Mouse (Mus musculus) G1E (cell line): Measurements from ENCODE around the gene Col9a1. TPM values are rescaled to one million over a fixed set of nuclear protein-coding genes. Genes with fewer than 3 reads are reported as not detected.

Experiments
- ATAC-seq: 2 replicates; pipeline ENCODE4 v1.8.0; 2016; ENCODE audit warnings: mild to moderate bottlenecking; ENCODE audit not compliant: insufficient number of reproducible peaks, poor library complexity, low FRiP score, severe bottlenecking; ENCODE audit errors: extremely low read depth
- DNase-seq: peaks from one replicate; pipeline ENCODE4 v3.0.0; 2012; ENCODE audit warnings: low spot score
- H3K27me3 ChIP-seq: 2 replicates; pipeline ENCODE4 v1.6.1; 2012; ENCODE audit warnings: mild to moderate bottlenecking, low read length, inconsistent platforms; ENCODE audit not compliant: insufficient read depth
- H3K36me3 ChIP-seq: replicated peaks from 2 replicates; pipeline ENCODE3; 2012; ENCODE audit warnings: mild to moderate bottlenecking, inconsistent platforms
- H3K4me1 ChIP-seq: 2 replicates; pipeline ENCODE4 v1.6.1; 2012; ENCODE audit warnings: low read depth, low read length, inconsistent platforms, mixed read lengths; ENCODE audit not compliant: insufficient read depth
- H3K4me3 ChIP-seq: 2 replicates; pipeline ENCODE4 v1.5.1; 2012; ENCODE audit warnings: low read depth, mild to moderate bottlenecking, inconsistent platforms, low read length, moderate library complexity, mixed read lengths
- H3K9me3 ChIP-seq: replicated peaks from 2 replicates; pipeline ENCODE4 v1.6.1; 2012; ENCODE audit warnings: inconsistent platforms
- CTCF ChIP-seq: IDR thresholded peaks from 2 replicates; pipeline ENCODE4 v1.5.1; 2012; ENCODE audit warnings: low read depth, low read length, inconsistent platforms, mixed read lengths
- GATA1 ChIP-seq: IDR thresholded peaks from 2 replicates; pipeline ENCODE4 v1.6.1; 2012; ENCODE audit warnings: borderline replicate concordance, low read length, inconsistent platforms, mixed read lengths
- GATA2 ChIP-seq: IDR thresholded peaks from 2 replicates; pipeline ENCODE4 v1.6.1; 2012; ENCODE audit warnings: low read depth, low read length, inconsistent platforms, borderline replicate concordance
- POLR2AphosphoS5 ChIP-seq: IDR thresholded peaks from 2 replicates; pipeline ENCODE4 v1.6.1; 2012; ENCODE audit warnings: low read depth, low read length, inconsistent platforms; ENCODE audit not compliant: insufficient replicate concordance
- TAL1 ChIP-seq: conservative IDR thresholded peaks from 2 replicates; pipeline ENCODE4 v1.6.1; 2012; ENCODE audit warnings: low read depth, low read length, inconsistent platforms, mixed read lengths
- polyA plus RNA-seq: library from polyadenylated mRNA; stranded (reverse); fragments of >175 nt; gene quantifications from 2 replicates; pipeline ENCODE4 v1.2.3, GENCODE M21; 2012
- total RNA-seq, 2 experiments: library from RNA; stranded (forward) in 1 of 2; stranded (reverse) in 1 of 2; fragments of 200-1000 nt in 1 of 2; fragments of >200 nt in 1 of 2; fragmentation: Nextera tagmentation in 1 of 2; gene quantifications; 2 replicates each; pipeline ENCODE4 v1.2.3; 2014 to 2017

The Col9a1 gene
- total and polyA plus RNA-seq, 3 experiments = 0.22 TPM; not detected in 2

GRCm38 (mm10) chr1:24179856-24180255 is 2.4 kb downstream of the Col9a1 start:
- DNase-seq (no peak), ATAC-seq (no peak)
- Histone ChIP-seq H3K4me3 (no peak overlapping the region), H3K4me1 (no peaks in the 10 kb centered on the region), H3K36me3 (no peaks in the 10 kb centered on the region), H3K27me3 (no peaks in the 10 kb centered on the region), H3K9me3 (no peaks in the 10 kb centered on the region)
- TF ChIP-seq CTCF (no peak), TAL1 (no peak), GATA2 (no peak), POLR2AphosphoS5 (no peak), GATA1 (no peak)

- no peak for TF ChIP-seq TAL1
- TF ChIP-seq POLR2AphosphoS5 = no peak
- no peak for TF ChIP-seq CTCF
- no peak for TF ChIP-seq GATA1
- no peak for TF ChIP-seq GATA2
- ATAC-seq (no peak), DNase-seq (no peak)
- no peaks in the 10 kb centered on the region for H3K36me3 ChIP-seq
- no peak overlapping the region for H3K4me3 ChIP-seq
- H3K9me3 ChIP-seq = no peaks in the 10 kb centered on the region
- no peaks in the 10 kb centered on the region for H3K27me3 ChIP-seq
- no peaks in the 10 kb centered on the region for H3K4me1 ChIP-seq
Observed at GRCm38 (mm10) chr1:24184981-24185380, 7.6 kb downstream of the Col9a1 start.

GRCm38 (mm10) chr1:24186964-24187363 is 9.6 kb downstream of the Col9a1 start:
- H3K4me1 ChIP-seq = no peaks in the 10 kb centered on the region
- H3K4me3 ChIP-seq = no peak overlapping the region
- no peak for DNase-seq
- no peaks in the 10 kb centered on the region for H3K36me3 ChIP-seq
- H3K27me3 ChIP-seq = no peaks in the 10 kb centered on the region
- no peaks in the 10 kb centered on the region for H3K9me3 ChIP-seq
- ATAC-seq = no peak
- TF ChIP-seq GATA2 = no peak
- TF ChIP-seq POLR2AphosphoS5 = no peak
- no peak for TF ChIP-seq TAL1
- no peak for TF ChIP-seq CTCF
- no peak for TF ChIP-seq GATA1

- Histone ChIP-seq H3K36me3 (no peaks in the 10 kb centered on the region), H3K9me3 (no peaks in the 10 kb centered on the region), H3K4me3 (no peak overlapping the region), H3K4me1 (no peaks in the 10 kb centered on the region), H3K27me3 (no peaks in the 10 kb centered on the region)
- no peak for DNase-seq
- ATAC-seq = no peak
- TF ChIP-seq GATA1 (no peak), POLR2AphosphoS5 (no peak), TAL1 (no peak), CTCF (no peak), GATA2 (no peak)
Observed at GRCm38 (mm10) chr1:24191668-24192067, 14.3 kb downstream of the Col9a1 start.

GRCm38 (mm10) chr1:24194111-24194510 is 16.7 kb downstream of the Col9a1 start:
- H3K36me3 ChIP-seq = no peaks in the 10 kb centered on the region
- DNase-seq (no peak), ATAC-seq (no peak)
- H3K4me1 ChIP-seq = no peaks in the 10 kb centered on the region
- H3K27me3 ChIP-seq = no peaks in the 10 kb centered on the region
- TF ChIP-seq TAL1 = no peak
- no peak for TF ChIP-seq CTCF
- TF ChIP-seq GATA1 = no peak
- no peaks in the 10 kb centered on the region for H3K9me3 ChIP-seq
- H3K4me3 ChIP-seq = no peak overlapping the region

GRCm38 (mm10) chr1:24195070-24195840 is 17.8 kb downstream of the Col9a1 start:
- Histone ChIP-seq H3K4me3 (no peak overlapping the region), H3K36me3 (no peaks in the 10 kb centered on the region), H3K4me1 (no peaks in the 10 kb centered on the region), H3K9me3 (no peaks in the 10 kb centered on the region), H3K27me3 (no peaks in the 10 kb centered on the region)
- ATAC-seq (no peak), DNase-seq (no peak)
- TF ChIP-seq GATA1 (no peak), GATA2 (no peak), POLR2AphosphoS5 (no peak), TAL1 (no peak), CTCF (no peak)
